Mouse (Mus musculus): ENCODE measurements around the gene Gm6710. TPM values are rescaled to one million over a fixed set of nuclear protein-coding genes. Genes with fewer than 3 reads are reported as not detected.
"Not testable (repeated sequence)": the region's sequence is repeated elsewhere in the genome, so short reads cannot be mapped to it uniquely, and the experiment has no call there.

Gene Gm6710
- 13.9 and 15.8 TPM in 2 replicates for polyA plus RNA-seq (2014; fragmentation: Nextera tagmentation; extraction: Ambion mirVana)

DNA sequence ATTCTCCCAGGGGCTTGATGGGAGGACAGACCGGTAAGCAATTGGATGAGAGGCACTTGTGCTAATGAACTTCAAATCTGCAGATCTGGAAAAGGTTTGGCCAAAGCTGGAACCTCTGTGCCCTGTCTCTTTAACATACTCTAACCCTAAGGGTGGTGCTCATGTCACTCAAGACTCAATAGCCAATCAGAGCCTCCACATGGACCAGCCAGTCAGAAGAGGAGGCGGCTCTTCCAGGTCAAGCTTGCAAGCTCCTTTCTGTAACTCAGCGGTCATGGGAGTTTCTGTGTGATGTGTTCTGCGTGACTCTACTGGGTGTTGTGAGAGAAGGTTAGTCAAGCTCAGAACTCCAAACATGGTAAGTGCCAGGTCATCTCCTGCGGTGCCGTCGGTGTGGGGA lies at the start of gene Gm6710:
Gene Gm6710 (plus strand): TSS at position 196 of the 400 bp plus-strand sequence.
- WGBS = no CpG with 5 or more reads among the region's 7 CpGs
- H3K4me2 ChIP-seq (ENCODE audit: low read length); H3K9me3 ChIP-seq (ENCODE audit: control insufficient read depth, low read length); ATAC-seq (ENCODE audit: insufficient number of reproducible peaks, insufficient read depth, low FRiP score, low read depth); H3K9ac ChIP-seq (ENCODE audit: low read length); H3K27ac ChIP-seq (replicated peaks in 1 of 2; ENCODE audit: control insufficient read depth in 1 of 2, insufficient read depth in 1 of 2, low read depth in 2 of 2, low read length in 2 of 2); H3K27me3 ChIP-seq (ENCODE audit: control insufficient read depth, insufficient read depth, low read length); H3K36me3 ChIP-seq (ENCODE audit: control insufficient read depth, insufficient read depth, low read length); H3K4me3 ChIP-seq (ENCODE audit: control insufficient read depth in 1 of 2, insufficient read depth in 1 of 2, low read depth in 1 of 2, low read length in 2 of 2); H3K4me1 ChIP-seq (ENCODE audit: control insufficient read depth in 2 of 2, insufficient read depth in 2 of 2, low read length in 2 of 2): not testable (repeated sequence)

Other genes with a start within 250 kb of the Gm6710 start
- gene Gm11007, start 225.2 kb upstream of the Gm6710 start, polyA plus RNA-seq (2014; fragmentation: Nextera tagmentation; extraction: Ambion mirVana) = not detected in 2 replicates
- 27.0 and 30.6 TPM in 2 replicates for gene Zfp969, start 165.6 kb upstream of the Gm6710 start, polyA plus RNA-seq (2014; fragmentation: Nextera tagmentation; extraction: Ambion mirVana)
- gene Gm2007, start 127.7 kb upstream of the Gm6710 start, polyA plus RNA-seq (2014; fragmentation: Nextera tagmentation; extraction: Ambion mirVana) = not detected in 2 replicates
- 5.1 and 5.9 TPM in 2 replicates for gene Gm14288, start 68.1 kb upstream of the Gm6710 start, polyA plus RNA-seq (2014; fragmentation: Nextera tagmentation; extraction: Ambion mirVana)
- 3.0 and 3.1 TPM in 2 replicates for gene Zfp966, start 61.9 kb downstream of the Gm6710 start, polyA plus RNA-seq (2014; fragmentation: Nextera tagmentation; extraction: Ambion mirVana)
- gene Gm2026, start 96.1 kb downstream of the Gm6710 start, polyA plus RNA-seq (2014; fragmentation: Nextera tagmentation; extraction: Ambion mirVana) = 18.2 and 19.6 TPM in 2 replicates